Mouse (Mus musculus) mouse trophoblast stem cell (cell line): ENCODE results near the gene 4930518I15Rik.
"Not testable (repeated sequence)": the region's sequence is repeated elsewhere in the genome, so short reads cannot be mapped to it uniquely, and the experiment has no call there.

Experiments
- in situ Hi-C, 2 experiments: fragments of 300-500 bp; cut with MseI, MboI; formaldehyde crosslinking; loops; 2 replicates in 1 of 2; 3 replicates in 1 of 2; pipeline ENCODE4 v1.15.1; 2025

Gene 4930518I15Rik

GRCm38 (mm10) chr2:156843331-156843730, 14.4 kb downstream of the 4930518I15Rik start:
- in situ Hi-C loops: no loop called here

GRCm38 (mm10) chr2:156842711-156843110, 15.0 kb downstream of the 4930518I15Rik start:
- in situ Hi-C loops: no loop called here

- in situ Hi-C loops: no loop called here
Observed at GRCm38 (mm10) chr2:156841841-156842706, 15.7 kb downstream of the 4930518I15Rik start.

GRCm38 (mm10) chr2:156841028-156841840, 16.5 kb downstream of the 4930518I15Rik start:
- in situ Hi-C loops: no loop called here

- in situ Hi-C loops: no loop called here
Observed at GRCm38 (mm10) chr2:156840301-156841027, 17.3 kb downstream of the 4930518I15Rik start.

GRCm38 (mm10) chr2:156839319-156840191, 18.2 kb downstream of the 4930518I15Rik start, which contains the start of gene Tgif2:
TSS of gene Tgif2 (plus strand) at chr2:156840007.
- in situ Hi-C loops: no loop called here

GRCm38 (mm10) chr2:156838839-156839238, 18.9 kb downstream of the 4930518I15Rik start:
- in situ Hi-C loops: no loop called here

GRCm38 (mm10) chr2:156834336-156834735, 23.4 kb downstream of the 4930518I15Rik start:
- in situ Hi-C loops: no loop called here

- in situ Hi-C loops: not testable (repeated sequence)
Observed at GRCm38 (mm10) chr2:156825128-156825527, 32.6 kb downstream of the 4930518I15Rik start.

GRCm38 (mm10) chr2:156816116-156816515, 41.6 kb downstream of the 4930518I15Rik start:
- in situ Hi-C loops: no loop called here

GRCm38 (mm10) chr2:156815412-156815811, 42.3 kb downstream of the 4930518I15Rik start:
- in situ Hi-C loops: no loop called here

GRCm38 (mm10) chr2:156814893-156815292, 42.9 kb downstream of the 4930518I15Rik start:
- in situ Hi-C loops: no loop called here

- in situ Hi-C loops: no loop called here
Observed at GRCm38 (mm10) chr2:156814344-156814801, 43.4 kb downstream of the 4930518I15Rik start.

- in situ Hi-C loops: no loop called here
Observed at GRCm38 (mm10) chr2:156811556-156811955, 46.2 kb downstream of the 4930518I15Rik start.

- in situ Hi-C loops: no loop called here
Observed at GRCm38 (mm10) chr2:156810716-156811115, 47.0 kb downstream of the 4930518I15Rik start.

- in situ Hi-C loops: no loop called here
Observed at GRCm38 (mm10) chr2:156809579-156809978, 48.2 kb downstream of the 4930518I15Rik start.

- in situ Hi-C loops: no loop called here
Observed at GRCm38 (mm10) chr2:156806886-156807285, 50.9 kb downstream of the 4930518I15Rik start.
